Mouse (Mus musculus) thymus, postnatal 4 days (tissue): ENCODE measurements around the gene Atp2b2.

Experiments
- DNase-seq: peaks from one replicate; pipeline ENCODE4 v3.0.0; 2021

Gene Atp2b2

DNA sequence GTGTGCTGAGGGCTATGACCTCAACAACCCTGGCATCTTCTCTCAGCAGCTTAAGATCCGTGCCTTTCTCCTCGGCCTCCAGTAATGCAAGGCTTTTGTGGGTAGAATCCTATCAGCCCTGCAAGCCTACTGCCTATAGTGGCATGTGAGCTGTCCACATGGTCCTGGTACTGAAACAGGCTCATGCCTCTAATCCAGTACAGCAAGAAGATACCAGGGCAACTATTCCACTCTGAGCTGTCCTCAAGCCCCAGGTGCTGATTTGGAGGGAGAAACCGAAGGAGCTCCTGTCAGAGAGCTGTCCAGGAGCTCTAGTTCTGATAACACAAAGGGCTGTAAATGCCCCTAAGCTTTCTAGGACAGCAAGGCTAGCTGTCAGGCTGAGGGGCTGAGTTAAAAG lies 190.1 kb downstream of the Atp2b2 start:
- peak; percentile 43 for DNase-seq

GRCm38 (mm10) chr6:113849819-113850218 lies 192.6 kb downstream of the Atp2b2 start:
- DNase-seq, result no peak

GRCm38 (mm10) chr6:113848655-113849054 lies 193.8 kb downstream of the Atp2b2 start:
- DNase-seq, result no peak

- no peak for DNase-seq
These were observed 195.3 kb downstream of the Atp2b2 start for GRCm38 (mm10) chr6:113847092-113847491.

- DNase-seq, result peak; percentile 24
These were observed 199.2 kb downstream of the Atp2b2 start for GRCm38 (mm10) chr6:113843248-113843647.

- no peak for DNase-seq
These were observed 203.9 kb downstream of the Atp2b2 start for GRCm38 (mm10) chr6:113838493-113838892.

DNA sequence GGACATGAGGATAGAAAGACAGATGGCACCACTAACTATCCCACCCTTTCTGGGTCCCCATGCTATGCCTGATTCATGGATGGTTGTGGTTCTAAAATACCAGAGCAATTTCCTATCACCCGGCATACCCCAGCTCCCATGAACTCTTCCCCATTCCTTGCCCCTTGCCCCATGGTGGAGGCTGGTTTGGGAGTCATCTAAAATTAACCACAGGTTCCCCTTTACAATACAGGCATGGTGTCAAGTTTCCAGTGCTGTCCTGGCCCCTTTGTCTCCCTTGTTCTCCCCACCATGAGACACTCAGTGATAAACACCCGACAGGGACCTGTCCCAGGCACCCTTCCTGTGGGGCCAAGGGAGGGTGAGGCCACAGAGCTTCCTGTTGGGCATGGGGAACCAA lies 204.7 kb downstream of the Atp2b2 start:
- DNase-seq, result no peak

- no peak for DNase-seq
These were observed 205.9 kb downstream of the Atp2b2 start for GRCm38 (mm10) chr6:113836545-113836944.

- DNase-seq, result no peak
These were observed 211.9 kb downstream of the Atp2b2 start for GRCm38 (mm10) chr6:113830463-113830862.

DNA sequence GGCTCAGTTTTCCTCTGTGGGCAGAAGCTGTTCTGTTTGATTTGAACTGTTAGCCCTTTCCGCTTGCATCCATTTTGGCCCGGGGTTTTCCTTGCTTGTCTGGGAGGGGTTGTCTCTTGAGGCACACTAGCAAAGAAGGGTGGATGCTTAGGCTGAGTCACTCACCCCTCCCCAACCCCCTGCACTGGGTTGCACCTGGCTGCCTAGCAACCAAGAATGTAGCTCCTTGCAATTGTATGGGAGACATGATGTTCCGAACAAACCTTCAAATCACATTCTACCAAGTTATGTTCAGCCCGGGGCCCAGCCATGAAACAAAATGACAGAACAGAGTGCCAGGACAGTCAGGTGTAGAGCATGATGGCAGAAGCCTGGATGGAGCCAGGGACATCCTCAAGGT lies 215.1 kb downstream of the Atp2b2 start:
- no peak for DNase-seq

DNA sequence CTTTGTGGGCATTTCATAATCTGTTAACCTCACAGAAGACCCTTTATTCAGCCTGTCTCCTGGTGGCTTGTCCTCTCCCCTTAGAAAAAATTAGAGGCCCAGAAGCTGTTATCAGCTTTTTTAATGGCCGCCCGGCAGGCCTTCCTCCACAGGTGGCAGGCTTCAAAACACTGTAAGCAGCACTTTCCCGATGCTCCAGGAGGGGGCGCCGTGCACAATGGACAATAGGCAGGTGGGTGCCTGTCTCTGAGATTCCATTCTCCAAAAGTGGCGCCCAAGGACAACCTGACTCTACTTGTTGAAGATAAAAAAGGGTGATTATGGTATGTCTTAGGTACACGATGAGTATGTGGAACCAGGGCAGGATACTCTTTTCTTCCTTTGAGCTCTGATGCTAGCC lies 220.0 kb downstream of the Atp2b2 start:
- peak; percentile 69 for DNase-seq

- DNase-seq, result no peak
These were observed 225.7 kb downstream of the Atp2b2 start for GRCm38 (mm10) chr6:113816690-113817089.

- DNase-seq, result no peak
These were observed 231.0 kb downstream of the Atp2b2 start for GRCm38 (mm10) chr6:113811462-113811861.

DNA sequence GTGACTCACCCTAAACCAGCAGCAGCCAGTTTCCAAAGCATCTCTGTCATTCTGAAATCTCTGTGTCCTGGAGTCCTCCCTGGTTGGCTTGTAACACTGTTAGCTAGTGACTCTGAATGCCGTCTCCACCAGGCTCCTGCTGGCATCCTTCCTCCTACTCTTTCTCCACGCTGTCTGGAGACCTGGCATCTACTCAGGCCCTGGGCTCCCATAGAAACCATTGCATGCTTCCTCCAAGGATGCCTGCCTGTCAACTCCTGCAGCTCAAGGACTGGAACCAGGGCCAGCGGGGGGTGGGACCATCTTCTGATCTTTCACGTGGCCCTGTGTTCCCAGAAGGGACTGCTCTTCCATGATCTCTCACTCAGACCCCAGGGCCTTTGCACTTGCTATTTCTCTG lies 231.7 kb downstream of the Atp2b2 start:
- DNase-seq, result no peak

DNA sequence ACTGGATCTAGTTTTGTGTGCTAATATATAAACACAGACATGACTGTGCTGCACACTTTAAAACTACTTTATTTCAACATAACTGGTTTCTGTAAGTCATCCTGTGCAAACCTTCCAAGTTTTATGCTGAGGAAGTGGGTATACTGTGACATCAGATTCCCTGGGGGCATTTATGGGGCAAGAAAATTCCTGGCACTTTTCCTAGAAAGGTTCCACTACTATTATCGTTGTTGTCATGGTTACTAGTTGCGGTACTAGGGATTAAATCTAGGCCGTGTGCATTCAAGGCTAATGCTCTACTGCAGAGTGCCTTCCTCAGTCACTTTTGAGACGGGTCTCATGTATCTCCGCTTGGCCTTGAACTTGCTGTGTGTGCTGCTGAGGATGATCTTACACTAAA lies 236.2 kb downstream of the Atp2b2 start:
- no peak for DNase-seq

DNA sequence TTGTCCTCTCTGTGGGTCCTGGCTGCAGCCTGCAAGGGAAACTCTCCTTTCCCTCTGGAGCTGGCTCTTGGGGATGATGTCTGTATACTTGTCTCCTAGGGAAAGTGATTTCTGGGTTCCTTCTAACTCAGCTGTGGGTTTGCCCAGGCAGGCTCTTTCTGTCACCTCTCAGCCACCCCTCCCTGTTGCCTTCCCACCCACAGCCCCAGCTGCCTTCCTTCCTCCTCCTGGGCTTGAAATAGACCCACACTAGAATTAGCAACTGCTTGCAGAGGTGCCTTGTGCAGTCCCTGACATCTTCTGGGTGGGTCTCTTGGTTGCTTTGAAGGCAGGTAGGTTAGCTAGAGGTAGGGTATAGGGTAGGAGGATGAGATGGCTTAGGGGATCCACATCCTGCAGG lies 241.2 kb downstream of the Atp2b2 start:
- DNase-seq, result no peak

DNA sequence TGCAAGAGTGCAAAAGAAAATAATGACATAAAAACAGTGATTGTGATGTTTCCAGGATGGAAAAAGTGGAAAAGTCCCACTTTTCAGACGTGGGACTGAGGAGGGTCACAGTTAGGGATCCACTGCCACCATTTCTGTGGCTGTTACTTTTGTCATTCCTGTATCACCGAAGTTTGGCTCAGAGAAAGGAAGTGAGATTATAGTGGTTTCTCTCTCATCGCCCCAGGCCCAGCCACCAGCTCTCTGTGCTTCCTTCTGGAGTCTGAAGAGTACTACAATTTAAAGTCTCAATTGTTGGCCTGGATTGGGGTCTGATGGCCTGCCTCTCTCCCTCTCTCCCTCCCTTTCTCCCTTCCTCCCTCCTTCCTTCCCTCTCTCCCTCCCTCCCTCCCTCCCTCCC lies 242.5 kb downstream of the Atp2b2 start:
- no peak for DNase-seq

GRCm38 (mm10) chr6:113799349-113799748 lies 243.1 kb downstream of the Atp2b2 start:
- DNase-seq, result no peak

DNA sequence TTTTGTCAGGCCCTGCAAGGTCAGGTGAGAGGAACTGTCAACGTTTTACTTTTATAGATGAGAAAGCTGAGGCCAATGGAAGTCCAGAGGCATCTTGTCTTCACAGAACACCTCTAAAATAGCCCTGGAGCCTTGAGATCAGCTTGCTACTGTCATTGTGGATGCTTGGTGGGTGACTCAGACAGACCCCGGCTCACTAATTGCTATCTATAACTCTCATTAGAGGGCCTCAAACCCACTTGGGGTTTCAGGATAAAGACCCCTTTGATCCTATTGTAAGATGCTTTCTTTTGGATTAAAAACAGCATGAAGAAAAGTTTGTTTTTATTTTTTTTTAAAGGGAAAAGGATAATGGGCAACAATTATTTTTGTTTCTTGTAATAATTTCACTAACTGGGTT lies 243.5 kb downstream of the Atp2b2 start:
- no peak for DNase-seq

DNA sequence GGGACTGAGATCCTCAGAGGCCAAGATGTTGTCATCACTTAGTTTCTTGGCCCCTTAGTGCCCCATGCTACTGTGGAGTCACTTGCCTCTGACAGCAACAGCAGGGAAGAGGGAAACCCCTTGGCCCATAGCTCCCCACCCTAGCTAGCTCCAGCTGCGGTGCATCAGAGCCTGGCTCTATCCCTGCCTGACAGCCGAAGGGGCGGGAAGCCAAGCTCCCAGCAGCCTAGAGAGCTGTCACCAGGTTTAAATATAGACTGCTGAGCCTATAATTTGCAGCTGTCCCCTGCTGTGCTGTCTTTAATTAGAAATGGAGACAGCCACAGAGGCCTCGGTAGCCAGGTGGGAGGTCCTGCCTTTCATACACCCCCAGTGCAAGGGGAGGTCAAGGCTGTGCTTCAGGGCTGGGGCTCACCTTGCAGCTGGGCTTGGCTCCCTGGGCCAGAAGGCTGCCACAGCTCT lies 247.1 kb downstream of the Atp2b2 start:
- DNase-seq, result no peak

- no peak for DNase-seq
These were observed 250.0 kb downstream of the Atp2b2 start for GRCm38 (mm10) chr6:113792368-113792767.

DNA sequence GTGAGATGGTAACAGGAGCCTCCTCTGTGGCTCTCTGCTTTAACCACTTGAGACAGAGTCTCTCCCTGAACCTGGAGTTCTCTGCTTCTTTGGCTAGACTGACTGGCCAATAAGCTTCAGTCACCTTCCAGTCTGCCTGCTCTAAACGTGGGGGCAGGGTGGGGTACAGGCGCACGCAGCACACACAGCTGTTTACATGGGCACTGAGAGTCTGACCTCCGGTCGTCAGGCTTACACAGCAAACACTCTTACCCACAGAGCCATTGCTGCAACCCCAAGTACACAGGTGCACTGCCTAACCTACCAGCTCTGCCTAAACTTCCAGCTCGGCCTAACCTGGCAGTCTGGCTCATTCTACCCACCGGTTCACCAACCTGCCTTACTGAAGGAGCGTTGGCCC lies 251.4 kb downstream of the Atp2b2 start:
- DNase-seq, result no peak

- no peak for DNase-seq
These were observed 254.9 kb downstream of the Atp2b2 start for GRCm38 (mm10) chr6:113787459-113787968.

GRCm38 (mm10) chr6:113785658-113786057 lies 256.8 kb downstream of the Atp2b2 start:
- no peak for DNase-seq

DNA sequence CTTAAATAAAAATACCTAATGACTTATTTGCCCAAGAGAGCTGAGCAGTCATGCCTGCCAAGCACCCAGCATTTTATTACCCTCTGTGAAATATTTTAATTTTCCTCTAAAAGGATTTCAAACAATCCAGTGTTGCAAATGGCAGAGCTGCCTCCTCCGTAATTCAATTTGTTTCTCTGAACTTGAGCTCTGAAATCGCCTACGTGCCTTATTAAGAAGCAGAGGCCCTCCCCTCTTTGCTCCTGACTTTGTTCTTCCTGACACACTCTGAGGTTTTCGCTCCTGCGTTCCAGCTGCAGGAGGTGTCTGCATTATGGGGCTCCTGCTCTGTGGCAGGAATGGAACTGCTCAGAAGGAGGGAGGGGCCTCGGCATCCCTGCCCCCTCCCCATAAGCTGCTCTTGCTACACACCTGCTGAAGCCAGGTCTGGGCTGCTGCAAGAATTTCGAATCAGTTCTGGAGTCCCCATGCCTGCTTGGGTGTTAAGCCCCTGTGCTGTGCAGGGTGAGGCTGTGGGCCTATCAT lies 264.1 kb downstream of the Atp2b2 start:
- DNase-seq, result no peak
